Mouse (Mus musculus) retina, embryonic 14.5 days (tissue): ENCODE measurements around the gene Myo3b.
"Not testable (repeated sequence)": the region's sequence is repeated elsewhere in the genome, so short reads cannot be mapped to it uniquely, and the experiment has no call there.

Source experiments
- DNase-seq: peaks from one replicate; pipeline ENCODE4 v3.0.0-alpha.2; 2015; ENCODE audit warnings: low spot score

Myo3b gene

GRCm38 (mm10) chr2:70195418-70196248 is 156.7 kb downstream of the Myo3b start:
- DNase-seq, result no peak

DNA sequence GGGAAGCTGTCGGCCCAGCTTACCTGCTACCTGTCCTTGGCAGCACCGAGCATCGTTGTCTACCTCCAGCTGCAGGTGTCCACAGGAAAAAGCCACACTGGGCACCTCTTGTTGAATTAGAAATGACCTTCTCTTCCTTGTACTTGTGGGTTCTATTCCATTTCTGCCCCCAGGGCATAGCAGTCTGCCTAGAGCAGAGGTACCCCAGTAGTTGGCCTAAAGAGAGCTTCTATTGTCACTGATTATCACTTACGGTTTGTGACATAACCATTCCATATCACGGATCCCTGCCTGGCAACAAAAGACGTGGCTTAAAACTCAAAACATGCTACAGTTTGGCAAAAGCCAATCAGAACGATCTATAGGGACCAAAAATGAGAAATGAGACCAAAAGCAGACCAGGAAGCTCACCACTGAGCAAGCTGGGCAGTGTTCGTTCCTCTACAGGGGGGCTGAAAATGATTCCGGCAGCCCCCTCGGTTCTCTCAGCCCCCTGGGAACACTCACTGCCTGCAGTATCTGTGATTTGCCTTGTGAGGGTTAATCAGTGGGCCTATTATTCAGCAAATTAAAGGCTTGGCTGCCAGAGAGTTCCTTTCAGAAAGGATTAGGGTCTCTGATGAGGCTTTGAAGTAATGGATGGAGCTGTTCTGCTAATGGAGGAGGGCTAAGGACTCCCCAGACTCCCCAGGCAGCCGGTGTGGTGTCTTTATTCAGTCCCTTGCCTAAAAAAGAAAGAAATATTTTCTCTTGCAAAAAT is 163.1 kb downstream of the Myo3b start:
- DNase-seq, result peak; percentile 73

DNA sequence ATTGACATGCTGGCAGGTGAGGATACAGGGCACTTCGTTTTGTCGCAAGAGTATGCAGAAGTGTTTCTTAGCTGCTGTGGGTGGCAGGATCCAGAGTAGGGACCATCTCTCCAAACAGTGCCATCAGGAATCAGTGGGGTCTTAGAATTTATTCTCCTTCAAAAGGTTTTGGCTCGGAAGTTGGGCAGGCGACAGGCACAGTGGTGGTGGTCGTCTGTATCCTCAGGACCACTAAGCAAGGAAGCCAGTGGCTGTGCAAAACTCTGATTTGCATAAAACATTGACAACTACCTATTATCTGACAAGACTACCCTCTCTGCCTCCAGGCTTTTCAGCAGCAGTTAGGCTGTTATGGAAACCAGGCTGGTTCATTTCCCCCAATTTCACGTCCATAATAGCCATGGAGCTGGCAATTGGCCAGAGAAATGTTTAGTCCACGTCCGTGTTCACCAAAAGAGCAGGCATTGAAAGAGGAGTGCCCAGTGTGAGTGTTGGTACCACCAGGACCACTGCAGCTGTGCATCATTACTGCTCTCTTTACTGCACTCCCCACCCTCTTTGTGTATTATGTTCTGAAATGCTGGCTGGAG is 163.7 kb downstream of the Myo3b start:
- peak; percentile 28 for DNase-seq

GRCm38 (mm10) chr2:70208411-70208810 is 169.5 kb downstream of the Myo3b start:
- no peak for DNase-seq

DNA sequence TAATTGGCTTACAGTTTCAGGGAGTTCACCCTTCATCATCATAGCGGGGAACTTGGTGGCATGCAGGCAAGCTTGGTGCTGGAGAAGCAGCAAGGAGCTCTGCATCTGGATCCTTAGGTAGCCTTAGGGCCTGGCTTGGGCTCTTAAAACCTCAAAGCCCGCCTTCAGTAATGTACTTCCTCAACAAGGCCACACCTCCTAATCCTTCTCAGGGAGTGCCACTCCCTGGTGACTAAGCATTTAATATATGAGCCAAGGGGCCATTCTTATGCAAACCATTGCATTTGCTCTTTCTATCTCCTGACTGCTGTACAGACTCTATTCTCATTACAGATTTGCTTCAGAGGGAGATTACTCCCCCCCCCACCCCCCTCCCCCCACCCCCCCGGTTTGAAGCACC is 170.9 kb downstream of the Myo3b start:
- no peak for DNase-seq

GRCm38 (mm10) chr2:70210427-70211332 is 171.8 kb downstream of the Myo3b start:
- no peak for DNase-seq

DNA sequence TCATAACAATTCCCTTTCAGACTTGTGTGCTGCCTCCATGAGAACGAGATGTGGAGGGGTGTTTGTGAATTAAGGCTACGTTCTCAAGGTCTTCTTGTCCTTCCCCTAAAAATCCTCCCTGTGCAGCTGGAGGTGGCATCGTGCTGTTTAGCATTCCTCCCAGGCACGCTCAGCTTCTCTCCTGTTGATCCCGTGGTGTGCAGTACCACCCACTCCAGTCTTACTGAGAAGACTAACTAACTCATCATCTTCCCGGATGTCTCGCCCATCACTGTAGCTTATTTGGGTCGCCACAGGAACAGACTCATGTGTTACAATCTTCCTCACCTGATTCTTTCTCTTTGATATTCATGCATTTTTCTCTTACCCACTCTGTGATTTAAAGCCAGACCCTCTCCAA is 175.5 kb downstream of the Myo3b start:
- no peak for DNase-seq

DNA sequence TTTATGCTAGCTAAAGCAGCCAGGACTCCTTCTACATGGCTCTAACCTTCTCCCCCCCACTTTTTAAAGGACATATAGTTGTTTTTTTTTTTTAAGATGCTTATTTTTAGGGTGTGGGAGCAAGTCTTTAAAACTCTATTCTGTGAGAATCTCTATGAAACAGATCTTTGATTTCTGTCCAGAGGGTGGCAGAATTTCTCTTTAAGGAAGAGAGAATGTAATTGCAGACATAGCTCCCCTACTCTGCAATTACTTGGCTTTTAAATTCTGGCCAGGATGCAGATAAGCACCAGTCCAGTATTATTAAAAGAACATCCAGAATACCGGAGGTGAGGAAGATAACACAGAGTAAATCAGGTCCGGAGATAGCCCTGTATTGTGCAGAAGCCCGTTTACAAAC is 178.9 kb downstream of the Myo3b start:
- no peak for DNase-seq

- DNase-seq, result no peak
Observed at GRCm38 (mm10) chr2:70218469-70218868, 179.5 kb downstream of the Myo3b start.

GRCm38 (mm10) chr2:70226679-70227078 is 187.8 kb downstream of the Myo3b start:
- DNase-seq, result peak; percentile 81

DNA sequence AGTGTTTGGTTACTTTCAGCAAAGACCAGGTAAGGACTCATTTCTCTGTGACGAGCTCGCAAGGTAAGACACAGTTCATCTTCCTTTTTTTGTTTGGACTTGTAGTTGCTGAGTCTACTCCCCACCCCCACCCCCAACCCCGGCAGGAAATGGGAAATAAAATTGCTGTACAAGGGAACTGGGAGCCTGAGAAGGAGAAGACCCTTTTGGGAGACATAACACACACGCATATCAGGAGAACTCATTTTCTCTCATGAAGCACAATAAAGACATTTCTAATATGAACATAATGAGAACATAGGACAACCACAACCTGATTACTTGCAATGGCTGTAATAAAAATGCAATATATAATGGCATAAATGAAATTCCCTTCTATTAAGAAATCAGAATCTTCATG is 195.5 kb downstream of the Myo3b start:
- DNase-seq, result not testable (repeated sequence)

- DNase-seq, result no peak
Observed at GRCm38 (mm10) chr2:70245981-70246380, 207.1 kb downstream of the Myo3b start.

DNA sequence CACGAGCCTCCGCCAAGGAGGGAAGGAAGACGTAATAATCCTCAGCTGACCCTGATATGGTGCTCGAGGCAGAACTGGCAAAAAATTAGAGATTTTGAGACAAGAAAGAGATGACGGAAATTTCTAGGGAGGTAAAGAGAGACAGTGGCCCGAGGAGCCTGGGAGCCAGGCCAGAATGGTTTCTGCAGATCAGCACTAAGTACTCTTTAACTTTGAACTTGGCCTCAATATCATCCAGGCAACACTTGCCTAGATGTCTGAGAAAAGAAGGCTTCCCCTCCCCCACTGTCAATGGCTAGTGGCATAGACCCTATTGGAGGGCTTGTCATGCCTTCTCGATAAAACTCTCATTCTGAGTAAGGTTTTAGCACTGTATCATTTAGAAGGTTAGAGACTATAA is 209.7 kb downstream of the Myo3b start:
- DNase-seq, result no peak

DNA sequence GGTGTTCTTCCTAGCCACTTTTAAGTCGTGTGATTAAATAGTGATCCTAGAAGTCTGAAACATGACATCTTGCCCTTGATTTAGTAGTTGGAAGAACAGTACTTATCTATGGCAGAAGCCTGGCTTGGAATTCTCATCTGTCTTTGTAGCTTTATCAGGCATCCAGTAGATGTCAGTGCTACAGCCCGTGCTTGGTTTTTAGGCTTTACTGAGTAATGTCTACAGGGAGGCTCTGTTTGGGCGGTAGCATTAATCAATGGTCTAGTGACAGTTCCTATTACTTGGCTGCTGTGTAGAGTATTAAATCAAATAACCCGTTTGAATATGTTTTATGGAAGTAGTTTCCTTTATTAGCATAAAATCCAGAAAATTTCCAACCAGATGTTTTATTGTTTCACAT is 210.9 kb downstream of the Myo3b start:
- no peak for DNase-seq

GRCm38 (mm10) chr2:70251256-70251655 is 212.3 kb downstream of the Myo3b start:
- no peak for DNase-seq

DNA sequence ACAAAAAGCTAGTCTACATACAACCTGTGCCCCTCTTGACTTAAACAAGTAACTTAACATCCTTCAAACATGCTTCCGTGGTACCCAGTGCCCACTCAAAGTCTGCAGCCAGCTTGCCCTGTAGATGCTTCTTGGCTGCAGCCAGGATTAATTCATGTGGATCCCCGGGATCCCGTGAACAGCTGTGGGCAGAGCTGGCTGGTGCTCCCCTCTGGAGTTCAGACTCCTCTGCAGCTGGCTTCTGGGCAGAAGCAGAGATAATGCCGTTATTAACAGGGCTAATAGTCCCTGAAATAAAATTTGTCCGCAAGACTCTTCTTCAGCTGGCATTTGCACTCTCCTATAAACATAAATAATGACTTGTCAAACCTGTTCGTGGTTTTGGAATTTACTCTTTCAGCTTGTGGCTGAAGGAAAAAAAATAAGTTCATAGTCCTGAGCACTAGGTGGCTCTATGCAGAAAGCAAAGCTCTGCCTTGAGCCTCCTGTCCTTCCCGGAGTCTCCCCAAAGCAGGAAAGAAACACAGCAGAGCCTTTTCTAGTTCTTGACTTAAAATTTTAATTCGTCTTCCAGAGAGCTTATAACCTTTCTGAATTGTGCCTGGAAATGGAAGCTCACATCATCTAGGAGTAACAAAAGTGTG is 220.6 kb downstream of the Myo3b start:
- DNase-seq, result peak; percentile 46

- DNase-seq, result no peak
Observed at GRCm38 (mm10) chr2:70260646-70261195, 221.8 kb downstream of the Myo3b start.

DNA sequence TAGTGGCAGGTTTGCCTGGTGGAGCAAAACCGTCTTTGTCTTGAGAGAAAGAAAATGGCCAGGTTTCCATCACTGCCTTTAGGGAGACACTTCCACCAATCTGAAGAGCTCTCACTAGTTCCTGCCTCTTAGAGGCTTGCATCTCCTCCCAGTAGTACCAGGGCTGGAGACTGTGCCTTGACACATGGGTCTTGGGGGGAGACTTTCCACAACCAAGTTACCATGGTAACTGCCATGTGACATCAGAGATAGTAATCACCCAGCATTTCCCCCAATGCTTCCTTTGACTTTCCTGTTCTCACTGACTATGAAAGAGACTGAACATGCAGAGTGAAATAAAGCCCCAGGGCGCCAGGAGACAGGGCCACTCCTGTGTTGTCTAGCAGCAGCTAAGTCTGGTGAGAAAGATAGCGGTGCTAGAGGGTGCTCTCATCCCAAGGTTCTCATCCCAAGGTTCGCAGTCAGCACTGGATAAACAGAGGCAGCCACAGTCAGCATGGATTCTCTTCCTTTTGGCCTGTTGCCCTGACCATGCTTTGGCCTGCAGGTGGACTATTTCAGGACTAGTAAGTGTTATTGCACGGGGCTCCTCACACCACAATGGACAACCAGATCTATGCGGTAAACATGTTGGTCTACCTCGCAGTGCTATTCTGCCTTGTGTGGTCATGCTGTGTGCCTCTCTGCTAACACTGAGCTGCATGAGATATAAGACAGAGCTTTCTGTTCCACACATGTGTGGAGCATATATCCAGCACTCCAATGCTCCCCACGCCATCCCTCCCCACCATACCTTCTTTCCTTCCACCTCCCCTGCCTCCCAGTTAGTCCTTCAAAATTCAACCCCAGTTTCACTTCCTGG is 223.0 kb downstream of the Myo3b start:
- DNase-seq, result no peak

GRCm38 (mm10) chr2:70262565-70263082 is 223.7 kb downstream of the Myo3b start:
- DNase-seq, result no peak
